Mouse (Mus musculus): ENCODE measurements around the gene Lypd6b. TPM values are rescaled to one million over a fixed set of nuclear protein-coding genes. Genes with fewer than 3 reads are reported as not detected.

Lypd6b gene
- polyA plus RNA-seq, 1 experiment from 2014 or later, result 22.1 TPM

- Histone ChIP-seq H3K4me1 (peaks cover 12% of the 10 kb centered on the region), H3K27ac (replicated peaks) (no peak overlapping the region), H3K4me2 (no peak overlapping the region), H3K27me3 (replicated peaks) (no peaks in the 10 kb centered on the region), H3K9me3 (replicated peaks) (no peaks in the 10 kb centered on the region), H3K36me3 (no peaks in the 10 kb centered on the region), H3K9ac (replicated peaks) (no peak overlapping the region), H3K4me3 (replicated peaks) (no peak overlapping the region)
- no peak for ATAC-seq (ENCODE audit: low FRiP score)
These were observed 64.5 kb downstream of the Lypd6b start for GRCm38 (mm10) chr2:49851977-49852376.

- Histone ChIP-seq H3K9me3 (replicated peaks) (no peaks in the 10 kb centered on the region), H3K36me3 (no peaks in the 10 kb centered on the region), H3K9ac (replicated peaks) (no peak overlapping the region), H3K27me3 (replicated peaks) (no peaks in the 10 kb centered on the region), H3K4me3 (replicated peaks) (no peak overlapping the region), H3K4me2 (peak overlapping the region; percentile 16), H3K27ac (replicated peaks) (peak overlapping the region; percentile 74), H3K4me1 (peaks cover 12% of the 10 kb centered on the region)
- ATAC-seq (ENCODE audit: low FRiP score), result peak; percentile 85
- WGBS, result 29% methylated on average over 10 of the region's 10 CpGs
These were observed 68.7 kb downstream of the Lypd6b start for GRCm38 (mm10) chr2:49856161-49856564.

- WGBS, result 47% methylated on average over 5 of the region's 5 CpGs
- H3K9me3 ChIP-seq (replicated peaks), result no peaks in the 10 kb centered on the region
- peak; percentile 60 for ATAC-seq (ENCODE audit: low FRiP score)
- no peak overlapping the region for H3K9ac ChIP-seq (replicated peaks)
- H3K27me3 ChIP-seq (replicated peaks), result no peaks in the 10 kb centered on the region
- peaks cover 12% of the 10 kb centered on the region for H3K4me1 ChIP-seq
- H3K36me3 ChIP-seq, result no peaks in the 10 kb centered on the region
- peak overlapping the region; percentile 74 for H3K27ac ChIP-seq (replicated peaks)
- peak overlapping the region; percentile 16; the same call in 1 of the 2 replicates for H3K4me2 ChIP-seq
- no peak overlapping the region for H3K4me3 ChIP-seq (replicated peaks)
These were observed 69.1 kb downstream of the Lypd6b start for GRCm38 (mm10) chr2:49856584-49856983.

- Histone ChIP-seq H3K4me1 (peaks cover 12% of the 10 kb centered on the region), H3K9ac (replicated peaks) (no peak overlapping the region), H3K4me3 (replicated peaks) (no peak overlapping the region), H3K9me3 (replicated peaks) (no peaks in the 10 kb centered on the region), H3K27me3 (replicated peaks) (no peaks in the 10 kb centered on the region), H3K4me2 (no peak overlapping the region), H3K36me3 (no peaks in the 10 kb centered on the region), H3K27ac (replicated peaks) (no peak overlapping the region)
- WGBS, result 50% methylated on average over 11 of the region's 11 CpGs
- no peak for ATAC-seq (ENCODE audit: low FRiP score)
These were observed 72.9 kb downstream of the Lypd6b start for GRCm38 (mm10) chr2:49860219-49860962.

- H3K4me3 ChIP-seq (replicated peaks), result no peak overlapping the region
- 47% methylated on average over 10 of the region's 12 CpGs for WGBS
- ATAC-seq (ENCODE audit: low FRiP score), result no peak
- peaks cover 6% of the 10 kb centered on the region for H3K4me1 ChIP-seq
- H3K36me3 ChIP-seq, result no peaks in the 10 kb centered on the region
- no peaks in the 10 kb centered on the region for H3K9me3 ChIP-seq (replicated peaks)
- no peak overlapping the region for H3K4me2 ChIP-seq
- H3K27ac ChIP-seq (replicated peaks), result no peak overlapping the region
- H3K27me3 ChIP-seq (replicated peaks), result no peaks in the 10 kb centered on the region
- H3K9ac ChIP-seq (replicated peaks), result no peak overlapping the region
These were observed 73.6 kb downstream of the Lypd6b start for GRCm38 (mm10) chr2:49860969-49861592.

GRCm38 (mm10) chr2:49861658-49862057, 74.2 kb downstream of the Lypd6b start:
- no peak overlapping the region for H3K9ac ChIP-seq (replicated peaks)
- peaks cover under 1% of the 10 kb centered on the region for H3K4me1 ChIP-seq
- no peak overlapping the region for H3K4me2 ChIP-seq
- ATAC-seq (ENCODE audit: low FRiP score), result no peak
- WGBS, result 72% methylated on average over 8 of the region's 8 CpGs
- no peaks in the 10 kb centered on the region for H3K36me3 ChIP-seq
- H3K27ac ChIP-seq (replicated peaks), result no peak overlapping the region
- no peak overlapping the region for H3K4me3 ChIP-seq (replicated peaks)
- no peaks in the 10 kb centered on the region for H3K9me3 ChIP-seq (replicated peaks)
- H3K27me3 ChIP-seq (replicated peaks), result no peaks in the 10 kb centered on the region

GRCm38 (mm10) chr2:49868116-49868858, 80.8 kb downstream of the Lypd6b start:
- no peak overlapping the region for H3K9ac ChIP-seq (replicated peaks)

GRCm38 (mm10) chr2:49869044-49869443, 81.6 kb downstream of the Lypd6b start:
- Histone ChIP-seq H3K27me3 (replicated peaks) (no peaks in the 10 kb centered on the region), H3K9me3 (replicated peaks) (no peaks in the 10 kb centered on the region), H3K4me3 (replicated peaks) (no peak overlapping the region), H3K4me1 (no peaks in the 10 kb centered on the region), H3K9ac (replicated peaks) (no peak overlapping the region), H3K4me2 (no peak overlapping the region), H3K27ac (replicated peaks) (no peak overlapping the region), H3K36me3 (no peaks in the 10 kb centered on the region)
- WGBS, result 54% methylated on average over 7 of the region's 7 CpGs
- ATAC-seq (ENCODE audit: low FRiP score), result peak; percentile 59; the same call in 1 of the 2 replicates

More at GRCm38 (mm10) chr2:49868116-49868858, 80.8 kb downstream of the Lypd6b start:
- no peaks in the 10 kb centered on the region for H3K9me3 ChIP-seq (replicated peaks)
- 93% methylated on average over 9 of the region's 9 CpGs for WGBS
- ATAC-seq (ENCODE audit: low FRiP score), result no peak
- H3K4me2 ChIP-seq, result no peak overlapping the region
- H3K27ac ChIP-seq (replicated peaks), result no peak overlapping the region
- no peaks in the 10 kb centered on the region for H3K27me3 ChIP-seq (replicated peaks)
- no peaks in the 10 kb centered on the region for H3K36me3 ChIP-seq
- H3K4me3 ChIP-seq (replicated peaks), result no peak overlapping the region
- H3K4me1 ChIP-seq, result no peaks in the 10 kb centered on the region

- Histone ChIP-seq H3K27me3 (replicated peaks) (no peaks in the 10 kb centered on the region), H3K4me2 (no peak overlapping the region), H3K27ac (replicated peaks) (no peak overlapping the region), H3K4me3 (replicated peaks) (no peak overlapping the region), H3K36me3 (no peaks in the 10 kb centered on the region), H3K9me3 (replicated peaks) (no peaks in the 10 kb centered on the region), H3K4me1 (no peaks in the 10 kb centered on the region), H3K9ac (replicated peaks) (no peak overlapping the region)
- ATAC-seq (ENCODE audit: low FRiP score), result no peak
- 90% methylated on average over 10 of the region's 10 CpGs for WGBS
These were observed 82.5 kb downstream of the Lypd6b start for GRCm38 (mm10) chr2:49869782-49870514.

GRCm38 (mm10) chr2:49871012-49871411, 83.5 kb downstream of the Lypd6b start:
- Histone ChIP-seq H3K4me1 (no peaks in the 10 kb centered on the region), H3K36me3 (no peaks in the 10 kb centered on the region), H3K27me3 (replicated peaks) (no peaks in the 10 kb centered on the region), H3K4me2 (no peak overlapping the region), H3K9ac (replicated peaks) (no peak overlapping the region), H3K27ac (replicated peaks) (no peak overlapping the region), H3K9me3 (replicated peaks) (no peaks in the 10 kb centered on the region), H3K4me3 (replicated peaks) (no peak overlapping the region)
- no peak for ATAC-seq (ENCODE audit: low FRiP score)
- WGBS, result 79% methylated on average over 1 of the region's 1 CpGs

- no peaks in the 10 kb centered on the region for H3K36me3 ChIP-seq
- H3K27me3 ChIP-seq (replicated peaks), result no peaks in the 10 kb centered on the region
- no peaks in the 10 kb centered on the region for H3K4me1 ChIP-seq
- ATAC-seq (ENCODE audit: low FRiP score), result no peak
- no peak overlapping the region for H3K9ac ChIP-seq (replicated peaks)
- no peak overlapping the region for H3K4me3 ChIP-seq (replicated peaks)
- H3K9me3 ChIP-seq (replicated peaks), result no peaks in the 10 kb centered on the region
- no peak overlapping the region for H3K27ac ChIP-seq (replicated peaks)
- WGBS, result 71% methylated on average over 9 of the region's 9 CpGs
- no peak overlapping the region for H3K4me2 ChIP-seq
These were observed 93.0 kb downstream of the Lypd6b start for GRCm38 (mm10) chr2:49880507-49880906.
